Comparison of ENCODE assay signal across 11 mouse cellular contexts in genomic region chr8:117451072-117451471, GRCm38 (mm10). TPM values are rescaled to one million over a fixed set of nuclear protein-coding genes. Genes with fewer than 3 reads are reported as not detected.
DNase-seq lines count a peak whose midpoint lies in the region; ATAC-seq lines count a peak whose summit lies in the region.
"Had no signal": no experiment of that assay in that cellular context is flagged by ENCODE, and none has a peak within 500 bp of the region (broad histone marks: within the 10 kb centered on the region; RNA-seq: fewer than 3 reads in every experiment).

No protein-coding gene starts in this region.

- no peak for DNase-seq in midbrain, embryonic 10.5 days (ENCODE audit: low spot score)
- DNase-seq in left cerebral cortex, postnatal 25 days (ENCODE audit: low spot score in 2 of 2) = peak; percentile 57 to 83
- DNase-seq in telencephalon, adult 2 months (ENCODE audit: low read depth, low spot score) = peak; percentile 71
- no peak for DNase-seq in gastrocnemius, postnatal 14 days
- no peak for DNase-seq in gastrocnemius, postnatal 4 days (ENCODE audit: low spot score in 2 of 2)
- DNase-seq: cerebellum, adult 18-20 months had no signal

- H3K4me3 ChIP-seq in midbrain, embryonic 12.5 days = no peak overlapping the region
- H3K4me3 ChIP-seq in midbrain, embryonic 10.5 days = no peak overlapping the region
- no peak overlapping the region for H3K4me3 ChIP-seq in hindbrain, embryonic 15.5 days
- H3K4me3 ChIP-seq: embryonic facial prominence, embryonic 13.5 days had no signal

- H3K9me3 ChIP-seq in midbrain, embryonic 12.5 days = no peaks in the 10 kb centered on the region
- no peaks in the 10 kb centered on the region for H3K9me3 ChIP-seq in midbrain, embryonic 10.5 days (replicated peaks)
- no peaks in the 10 kb centered on the region for H3K9me3 ChIP-seq in hindbrain, embryonic 15.5 days
- H3K9me3 ChIP-seq: embryonic facial prominence, embryonic 13.5 days had no signal

- H3K4me1 ChIP-seq in midbrain, embryonic 12.5 days = peaks cover 9% of the 10 kb centered on the region
- H3K4me1 ChIP-seq in midbrain, embryonic 10.5 days = no peaks in the 10 kb centered on the region
- peaks cover 31% of the 10 kb centered on the region for H3K4me1 ChIP-seq in hindbrain, embryonic 15.5 days (replicated peaks)
- H3K4me1 ChIP-seq: embryonic facial prominence, embryonic 13.5 days had no signal

- H3K27ac ChIP-seq in midbrain, embryonic 12.5 days (replicated peaks) = peak overlapping the region; percentile 46; the same call in 1 of the 2 replicates
- H3K27ac ChIP-seq in midbrain, embryonic 10.5 days (replicated peaks) = no peak overlapping the region
- H3K27ac ChIP-seq in hindbrain, embryonic 15.5 days (replicated peaks) = peak overlapping the region; percentile 63
- H3K27ac ChIP-seq: embryonic facial prominence, embryonic 13.5 days had no signal

- 70% methylated on average over 9 of the region's 9 CpGs for WGBS in midbrain, embryonic 12.5 days
- 86% methylated on average over 9 of the region's 9 CpGs for WGBS in midbrain, embryonic 10.5 days
- WGBS in hindbrain, embryonic 15.5 days = 38% methylated on average over 9 of the region's 9 CpGs

- intact Hi-C loops in left cerebral cortex, postnatal 25 days (cut with DNase I) = no loop called here
- intact Hi-C loops in gastrocnemius, postnatal 14 days (cut with DNase I; ENCODE audit: low total_unique reads) = no loop called here

- no peaks in the 10 kb centered on the region for H3K27me3 ChIP-seq in midbrain, embryonic 12.5 days
- no peaks in the 10 kb centered on the region for H3K27me3 ChIP-seq in midbrain, embryonic 10.5 days (ENCODE audit: low read depth, poor library complexity, severe bottlenecking)
- no peaks in the 10 kb centered on the region for H3K27me3 ChIP-seq in hindbrain, embryonic 15.5 days
- H3K27me3 ChIP-seq: embryonic facial prominence, embryonic 13.5 days had no signal

- peaks cover 86% of the 10 kb centered on the region for H3K36me3 ChIP-seq in midbrain, embryonic 12.5 days
- H3K36me3 ChIP-seq in midbrain, embryonic 10.5 days = peaks cover 100% of the 10 kb centered on the region
- H3K36me3 ChIP-seq in hindbrain, embryonic 15.5 days = peaks cover 67% of the 10 kb centered on the region

- no peak overlapping the region for H3K4me2 ChIP-seq in midbrain, embryonic 12.5 days (replicated peaks)
- H3K4me2 ChIP-seq in hindbrain, embryonic 15.5 days = no peak overlapping the region
- H3K4me2 ChIP-seq: embryonic facial prominence, embryonic 13.5 days; liver, embryonic 11.5 days had no signal

- no peak for ATAC-seq in midbrain, embryonic 12.5 days (ENCODE audit: low FRiP score, low read depth)
- ATAC-seq in hindbrain, embryonic 15.5 days (ENCODE audit: low FRiP score, low read depth) = peak; percentile 49
- ATAC-seq: intestine, embryonic 16.5 days had no signal

- H3K9ac ChIP-seq in midbrain, embryonic 12.5 days (replicated peaks) = no peak overlapping the region
- H3K9ac ChIP-seq in hindbrain, embryonic 15.5 days = no peak overlapping the region
- H3K9ac ChIP-seq: embryonic facial prominence, embryonic 13.5 days had no signal

RNA-seq across cellular contexts. Expression of gene Plcg2, which starts 47.0 kb away (rescaled TPM):
- 1.7 and 2.0 TPM in 2 replicates for polyA plus RNA-seq in midbrain, embryonic 12.5 days (2016; fragmentation: Nextera tagmentation; extraction: Ambion mirVana)
- 3.5 and 3.8 TPM in 2 replicates for polyA plus RNA-seq in midbrain, embryonic 10.5 days (2016; fragmentation: Nextera tagmentation; extraction: Ambion mirVana)
- 1.4 and 1.6 TPM in 2 replicates for polyA plus RNA-seq in hindbrain, embryonic 15.5 days (2015; fragmentation: Nextera tagmentation; extraction: Ambion mirVana)
- 1 to 10 TPM; 2.2 to 2.9 TPM for total RNA-seq in left cerebral cortex, postnatal 25 days (2021)
- total RNA-seq in gastrocnemius, postnatal 14 days (2021) = 1 to 10 TPM in 1 of 2 experiments, under 1 TPM in 1; 0.84 to 1.2 TPM
- total RNA-seq in gastrocnemius, postnatal 4 days (2021) = 1 to 10 TPM; 2.1 to 2.4 TPM

Comparison
In these comparisons a context has a peak if more than half of its experiments do, and no peak if none do; other contexts are left out.
1. DNase-seq: peak in left cerebral cortex, postnatal 25 days (2 of 2) and telencephalon, adult 2 months (single experiment); none in midbrain, embryonic 10.5 days (single experiment), gastrocnemius, postnatal 14 days (single experiment) and gastrocnemius, postnatal 4 days (0 of 2).